Mouse (Mus musculus): Measurements from ENCODE around the gene Gm10234. TPM values are rescaled to one million over a fixed set of nuclear protein-coding genes. Genes with fewer than 3 reads are reported as not detected.

The Gm10234 gene
- polyA plus RNA-seq (2012; ENCODE audit: low replicate concordance), result not detected in 2 replicates

DNA sequence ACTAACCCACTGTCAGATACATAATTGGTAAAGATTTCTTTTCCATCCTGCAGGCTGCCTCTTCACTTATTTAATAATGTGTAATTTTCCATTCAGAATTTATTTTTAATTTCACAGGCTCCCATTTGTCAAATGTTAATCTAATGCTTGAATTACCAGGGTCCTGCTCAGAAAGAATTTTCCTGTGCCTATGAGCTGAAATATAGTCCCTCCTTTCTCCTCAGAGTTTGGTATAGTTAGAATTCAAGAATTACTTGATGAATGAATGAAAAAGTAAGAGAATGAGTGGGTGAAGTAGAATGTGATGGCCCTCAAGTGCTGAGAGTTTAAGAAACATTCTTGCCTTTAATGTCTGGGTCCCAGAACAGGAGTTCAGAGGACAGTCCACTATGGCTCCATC lies at the start of gene Gm10234:
Gene Gm10234, plus strand, starts transcription at position 301 of the 400 bp plus-strand sequence.

Other genes starting within 250 kb of the Gm10234 start
- gene Kbtbd8, start 204.9 kb upstream of the Gm10234 start, polyA plus RNA-seq (2012; ENCODE audit: low replicate concordance), result 0.23 and 0.57 TPM in 2 replicates

Measured in hematopoietic multipotent progenitor cell, adult 10-12 weeks (in vitro differentiated cells).